Mouse (Mus musculus): ENCODE results near the gene Fxyd1.

- TF ChIP-seq CTCF (IDR thresholded peaks at IDR 0.05; ENCODE audit: extremely low read depth, insufficient read depth, low read length) (no peak), POLR2A (IDR thresholded peaks at IDR 0.05; ENCODE audit: extremely low read depth, insufficient read depth, low read length) (no peak)
Observed at GRCm38 (mm10) chr7:31054661-31055320, 2.2 kb downstream of the Fxyd1 start.
